Mouse (Mus musculus) brain, embryonic 18.5 days (tissue): Measurements from ENCODE around the gene Ano1.

Source experiments
- DNase-seq: peaks from one replicate; pipeline ENCODE4 v3.0.0-alpha.2; 2012; ENCODE audit warnings: low read depth, low spot score

Ano1 gene

GRCm38 (mm10) chr7:144768845-144769244 is 17.1 kb upstream of the Ano1 start:
- no peak for DNase-seq

- no peak for DNase-seq
These were observed 12.9 kb upstream of the Ano1 start for GRCm38 (mm10) chr7:144764537-144765282.

- no peak for DNase-seq
These were observed 12.2 kb upstream of the Ano1 start for GRCm38 (mm10) chr7:144764013-144764412.

GRCm38 (mm10) chr7:144762496-144763235 is 10.9 kb upstream of the Ano1 start:
- DNase-seq, result no peak

GRCm38 (mm10) chr7:144760228-144760627 is 8.5 kb upstream of the Ano1 start:
- DNase-seq, result no peak

- no peak for DNase-seq
These were observed 7.7 kb upstream of the Ano1 start for GRCm38 (mm10) chr7:144759455-144759854.

GRCm38 (mm10) chr7:144755511-144756378 is 4.0 kb upstream of the Ano1 start:
- no peak for DNase-seq

- no peak for DNase-seq
These were observed 2.9 kb upstream of the Ano1 start for GRCm38 (mm10) chr7:144754722-144755121.

- DNase-seq, result no peak
These were observed 1.9 kb upstream of the Ano1 start for GRCm38 (mm10) chr7:144753657-144754031.

GRCm38 (mm10) chr7:144752919-144753656 is 1.3 kb upstream of the Ano1 start:
- no peak for DNase-seq

- DNase-seq, result no peak
These were observed 4.0 kb downstream of the Ano1 start for GRCm38 (mm10) chr7:144747756-144748155.

GRCm38 (mm10) chr7:144746466-144746865 is 5.3 kb downstream of the Ano1 start:
- DNase-seq, result no peak

- DNase-seq, result no peak
These were observed 7.9 kb downstream of the Ano1 start for GRCm38 (mm10) chr7:144743874-144744273.

- no peak for DNase-seq
These were observed 11.1 kb downstream of the Ano1 start for GRCm38 (mm10) chr7:144740643-144741042.

- no peak for DNase-seq
These were observed 12.0 kb downstream of the Ano1 start for GRCm38 (mm10) chr7:144739810-144740209.

GRCm38 (mm10) chr7:144738357-144738798 is 13.4 kb downstream of the Ano1 start:
- no peak for DNase-seq

GRCm38 (mm10) chr7:144731897-144732291 is 19.9 kb downstream of the Ano1 start:
- DNase-seq, result no peak

- DNase-seq, result no peak
These were observed 20.4 kb downstream of the Ano1 start for GRCm38 (mm10) chr7:144731182-144731896.

GRCm38 (mm10) chr7:144724283-144724682 is 27.5 kb downstream of the Ano1 start:
- DNase-seq, result no peak

GRCm38 (mm10) chr7:144719956-144720355 is 31.8 kb downstream of the Ano1 start:
- DNase-seq, result no peak

- no peak for DNase-seq
These were observed 34.0 kb downstream of the Ano1 start for GRCm38 (mm10) chr7:144717736-144718135.
